Mouse (Mus musculus): ENCODE results near the gene Bicra.

The Bicra gene

GRCm38 (mm10) chr7:16046481-16047337 lies 1.0 kb downstream of the Bicra start:
- peak; percentile 86 for DNase-seq

GRCm38 (mm10) chr7:16046101-16046480 lies 1.6 kb downstream of the Bicra start:
- peak; percentile 70 for DNase-seq

- DNase-seq = no peak
Observed at GRCm38 (mm10) chr7:16045538-16045937, 2.2 kb downstream of the Bicra start.

GRCm38 (mm10) chr7:16044531-16044930 lies 3.2 kb downstream of the Bicra start:
- DNase-seq = no peak

- DNase-seq = no peak
Observed at GRCm38 (mm10) chr7:16043861-16044435, 3.8 kb downstream of the Bicra start.

- no peak for DNase-seq
Observed at GRCm38 (mm10) chr7:16042850-16043775, 4.6 kb downstream of the Bicra start.

DNA sequence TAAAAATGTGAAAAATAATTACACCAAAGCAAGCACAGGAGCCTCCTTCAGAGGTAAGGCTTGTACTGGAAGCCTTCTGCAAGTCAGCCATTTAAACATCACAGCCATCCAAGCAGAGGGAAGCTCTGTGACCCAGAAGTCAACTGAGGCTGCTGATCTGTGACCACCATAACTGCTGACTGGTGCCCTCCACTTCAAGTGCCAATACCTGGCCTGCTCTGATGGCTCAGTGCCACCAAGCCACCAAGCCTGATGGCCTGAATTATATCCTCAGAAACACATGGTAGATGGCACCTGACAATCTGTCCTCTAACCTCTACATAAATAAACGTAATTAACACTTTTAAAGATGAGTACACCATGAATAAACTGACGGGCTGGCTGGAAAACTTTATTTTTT lies 6.5 kb downstream of the Bicra start:
- DNase-seq = peak; percentile 52

- DNase-seq = no peak
Observed at GRCm38 (mm10) chr7:16039363-16039762, 8.4 kb downstream of the Bicra start.

DNA sequence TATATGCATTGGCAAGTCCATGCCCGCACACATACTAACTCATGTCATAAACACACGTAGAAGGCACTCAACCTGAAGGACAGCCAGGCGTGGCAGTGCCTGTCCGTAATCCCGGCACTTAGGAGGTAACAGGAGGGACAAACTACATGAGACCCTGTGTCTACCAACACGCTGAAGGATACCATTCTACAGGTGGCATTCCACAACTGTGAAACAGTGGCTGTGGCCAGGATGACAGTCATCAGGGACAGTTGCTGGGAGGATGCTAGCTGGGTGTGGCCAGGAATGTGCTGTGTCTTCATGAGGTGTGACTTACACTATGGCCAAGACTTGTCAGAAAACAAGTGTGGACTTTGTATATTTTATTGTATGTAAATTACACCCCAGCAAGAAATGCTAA lies 10.7 kb downstream of the Bicra start:
- no peak for DNase-seq

DNA sequence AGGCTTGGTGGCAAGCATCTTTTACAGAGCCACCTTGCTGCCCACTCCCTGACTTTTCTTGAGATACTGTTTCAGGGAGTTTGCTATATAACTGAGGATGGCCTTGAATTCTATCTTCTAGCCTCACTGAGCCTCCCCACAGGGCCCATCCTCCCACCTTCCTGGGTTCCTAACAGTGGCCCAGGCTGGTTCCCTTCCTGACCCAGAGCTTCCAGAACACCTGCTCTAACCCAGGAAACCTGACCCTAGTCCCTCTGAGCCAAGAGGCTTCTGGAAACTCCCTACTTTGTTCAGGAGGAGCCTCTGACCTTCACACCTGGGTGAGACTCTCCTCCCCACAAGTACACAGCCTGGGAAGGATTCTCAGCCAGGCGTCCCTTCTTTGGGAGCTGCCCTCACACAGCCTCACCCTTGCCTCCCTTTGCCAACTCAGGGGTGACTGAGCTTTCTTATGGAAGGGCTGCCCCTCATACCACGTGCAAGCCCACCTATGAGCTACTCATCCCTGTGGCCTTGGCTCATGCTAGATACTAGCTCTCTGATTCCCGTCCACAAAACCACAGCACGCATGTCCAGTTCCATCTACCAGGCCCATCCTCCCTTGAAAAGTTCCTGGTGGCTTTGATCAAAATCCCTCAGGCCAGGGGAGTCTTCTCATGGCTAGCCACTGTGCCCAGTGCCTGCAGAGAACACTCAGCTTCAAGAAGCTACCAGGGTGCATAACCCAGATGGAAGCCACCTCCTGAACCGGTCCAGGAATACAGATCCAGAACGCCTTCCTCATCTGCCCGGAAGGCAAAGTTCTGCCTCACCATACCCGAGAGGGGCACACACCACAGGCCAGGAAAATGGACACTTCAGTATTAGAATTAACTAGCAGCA lies 13.9 kb downstream of the Bicra start:
- DNase-seq = peak; percentile 56

- no peak for DNase-seq
Observed at GRCm38 (mm10) chr7:16033059-16033458, 14.7 kb downstream of the Bicra start.

DNA sequence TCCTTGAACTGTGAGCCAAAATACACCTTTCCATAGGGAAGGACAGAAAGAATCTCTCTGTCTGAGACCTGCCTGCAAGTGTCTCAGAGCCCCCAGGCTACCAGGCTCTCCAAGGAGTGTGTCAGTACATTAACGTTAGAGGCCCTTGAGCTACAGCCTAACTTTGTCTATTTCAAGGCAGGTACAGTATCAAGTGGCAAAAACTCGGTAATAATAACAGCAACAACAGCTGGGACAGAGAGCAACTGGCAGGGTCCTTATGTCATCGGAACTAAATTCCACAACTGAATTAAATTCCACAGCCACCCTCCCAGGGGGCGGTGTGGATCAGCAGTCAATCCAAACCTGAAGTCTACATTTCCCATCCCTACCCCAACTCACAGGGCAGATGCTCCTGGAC lies 16.6 kb downstream of the Bicra start:
- DNase-seq = no peak

- peak; percentile 67 for DNase-seq
Observed at GRCm38 (mm10) chr7:16028102-16028927, 19.4 kb downstream of the Bicra start.

DNA sequence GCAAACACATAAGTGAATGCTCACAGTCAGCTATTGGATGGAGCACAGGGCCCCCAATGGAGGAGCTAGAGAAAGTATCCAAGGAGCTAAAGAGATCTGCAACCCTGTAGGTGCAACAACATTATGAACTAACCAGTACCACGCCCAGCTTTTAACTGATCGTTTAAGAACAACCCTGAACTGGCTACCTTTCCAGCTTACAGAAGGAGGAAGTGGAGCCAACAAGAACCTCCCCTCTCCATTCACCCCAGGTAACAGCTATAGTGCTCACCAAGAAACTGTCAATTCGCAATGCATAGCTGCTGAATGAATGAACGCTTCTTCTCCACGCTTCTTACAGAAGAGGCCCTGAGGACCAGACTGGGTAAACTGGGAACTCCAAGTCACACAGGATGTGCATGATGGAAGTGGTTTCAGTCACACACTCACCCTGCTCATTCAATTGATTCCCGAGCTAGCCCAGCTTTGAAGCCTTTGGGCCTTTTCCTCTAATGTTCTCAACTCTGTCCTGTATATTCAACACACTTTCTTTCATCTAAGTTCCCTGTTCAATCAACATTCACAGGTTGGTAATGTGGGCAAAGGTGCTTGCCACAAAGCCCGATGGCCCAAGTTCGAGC lies 23.0 kb downstream of the Bicra start:
- DNase-seq = no peak

GRCm38 (mm10) chr7:16019256-16020094 lies 28.2 kb downstream of the Bicra start:
- no peak for DNase-seq

DNA sequence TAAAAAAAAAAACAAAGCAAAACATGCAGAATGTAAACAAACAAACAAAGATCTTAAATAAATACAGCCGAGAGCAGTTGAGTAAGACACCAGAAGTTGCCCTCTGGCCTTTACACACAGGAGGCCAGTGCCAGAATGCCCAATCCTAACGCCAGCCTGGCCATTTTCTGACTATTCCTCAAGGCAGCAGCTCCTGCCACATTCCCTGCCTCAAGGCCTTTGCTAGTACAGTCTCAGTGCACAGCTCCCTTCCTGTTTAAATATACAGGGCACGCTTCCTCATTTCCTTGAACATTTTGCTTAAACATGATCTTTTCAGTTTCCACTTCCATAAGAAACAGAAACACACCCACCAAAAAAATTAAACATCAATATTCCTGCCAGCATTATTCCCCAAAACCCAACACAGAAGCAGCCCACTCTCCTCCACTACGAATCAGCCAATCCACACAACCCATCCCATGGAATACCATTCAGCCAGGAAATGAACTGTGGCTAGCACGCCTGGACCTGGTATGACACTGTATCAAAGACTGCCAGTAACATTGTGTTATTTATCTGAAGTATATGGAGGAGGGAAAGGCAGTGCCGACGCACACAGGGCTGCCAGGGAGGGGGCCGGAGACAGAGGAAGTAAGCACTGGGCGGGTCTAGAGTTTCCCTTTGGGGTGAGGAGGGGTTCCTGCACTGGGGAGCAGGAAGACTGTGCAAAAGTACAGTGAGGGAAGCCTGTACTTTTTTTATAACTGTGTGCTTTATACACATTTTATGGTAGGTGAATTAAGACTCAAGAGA lies 29.5 kb downstream of the Bicra start:
- DNase-seq = peak; percentile 33

GRCm38 (mm10) chr7:16015384-16015783 lies 32.3 kb downstream of the Bicra start:
- DNase-seq = no peak

DNA sequence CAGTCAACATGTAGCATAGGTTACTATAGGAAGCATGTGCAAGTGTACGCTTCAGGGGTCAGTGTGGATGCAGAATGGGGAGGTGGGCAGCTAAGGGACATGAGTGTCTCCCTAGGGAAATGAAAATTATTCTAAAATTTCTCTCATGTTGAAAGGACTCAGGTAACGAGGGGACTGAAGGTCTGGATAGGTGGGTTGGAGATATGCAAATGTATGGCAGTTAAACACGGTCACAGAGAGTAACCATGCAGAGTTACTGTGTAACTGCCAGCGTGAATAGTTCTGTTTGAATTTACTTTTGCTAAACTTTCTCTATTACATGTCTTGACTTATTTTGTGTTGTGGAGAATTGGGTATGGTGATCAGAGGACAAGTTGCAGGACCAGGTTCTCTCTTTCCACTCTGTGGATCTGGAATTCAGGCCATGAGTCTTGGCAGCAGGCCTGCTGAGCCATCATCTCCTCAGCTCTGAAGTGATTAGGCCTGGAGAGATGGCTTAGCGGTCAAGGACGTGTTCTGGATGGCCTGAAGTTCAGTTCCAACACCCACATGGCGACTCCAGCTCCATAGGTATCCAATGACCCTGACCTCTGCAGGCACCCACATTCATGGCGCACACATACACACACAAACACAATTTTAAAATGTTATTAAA lies 33.1 kb downstream of the Bicra start:
- peak; percentile 66 for DNase-seq

Data from kidney, adult 9 months (tissue).